Mouse (Mus musculus) spleen, adult 2 months (tissue): ENCODE results near the gene Prdm10.

Source experiments
- CTCF ChIP-seq: fragments of 200-500 bp; IDR thresholded peaks from 2 replicates; pipeline ENCODE4 v1.5.1; 2011; ENCODE audit warnings: mild to moderate bottlenecking, inconsistent platforms; ENCODE audit not compliant: insufficient read depth, insufficient read length, insufficient replicate concordance; ENCODE audit errors: extremely low read depth
- POLR2A ChIP-seq: fragments of 200-500 bp; IDR thresholded peaks from 2 replicates; pipeline ENCODE4 v1.6.1; 2011; ENCODE audit warnings: low read depth, low read length, inconsistent platforms

DNA sequence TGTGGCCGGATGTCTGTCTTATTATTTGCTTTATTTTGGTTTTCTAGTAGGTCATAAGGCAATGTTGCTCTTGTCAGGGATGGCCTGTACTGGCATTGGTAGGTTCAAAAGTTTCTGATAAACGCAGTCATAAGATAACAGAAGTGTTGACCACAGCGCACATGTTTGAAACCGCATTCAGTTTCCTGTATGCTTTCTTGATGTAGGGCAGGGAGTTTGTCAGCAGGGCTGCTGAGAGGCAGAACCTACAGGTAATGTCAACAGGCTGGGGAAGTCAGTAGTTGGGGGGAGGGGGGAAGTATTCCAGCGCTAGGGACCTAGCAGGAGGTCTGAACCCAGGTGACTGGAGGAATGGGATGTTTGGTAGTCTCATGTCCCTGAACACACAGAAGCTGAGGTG lies 20.8 kb downstream of the Prdm10 start:
- TF ChIP-seq CTCF, result no peak
- TF ChIP-seq POLR2A, result no peak
